Mouse (Mus musculus) heart, embryonic 14.5 days (tissue): ENCODE data around the gene Nelfb. TPM values are rescaled to one million over a fixed set of nuclear protein-coding genes. Genes with fewer than 3 reads are reported as not detected.

Source experiments
- ATAC-seq: fragments of 200-750 bp; cut with Nextera tagmentation; 2 replicates; pipeline ENCODE4 v1.8.0; 2017; ENCODE audit warnings: low read depth, moderate TSS enrichment; ENCODE audit not compliant: insufficient number of reproducible peaks, insufficient read depth, low FRiP score
- H3K27ac ChIP-seq, 2 experiments: fragments of 200-500 bp in 1 of 2; fragments of 300-500 bp in 1 of 2; sonication (generic) in 1 of 2; replicated peaks in 1 of 2; 2 replicates each; pipeline ENCODE4 v1.5.1; 2012 to 2014; ENCODE audit warnings: low read depth in 2 of 2, low read length in 2 of 2, control low read depth in 1 of 2, mild to moderate bottlenecking in 1 of 2, mixed read lengths in 1 of 2; ENCODE audit not compliant: control insufficient read depth in 1 of 2, insufficient read depth in 1 of 2
- H3K27me3 ChIP-seq: fragments of 300-500 bp; sonication (generic); 2 replicates; pipeline ENCODE4 v1.6.1; 2014; ENCODE audit warnings: mild to moderate bottlenecking, low read length, control low read depth; ENCODE audit not compliant: control insufficient read depth, insufficient read depth
- H3K36me3 ChIP-seq: fragments of 300-500 bp; sonication (generic); 2 replicates; pipeline ENCODE4 v1.6.1; 2014; ENCODE audit warnings: mild to moderate bottlenecking, control low read depth, low read length, mixed read lengths; ENCODE audit not compliant: control insufficient read depth, insufficient read depth
- H3K4me1 ChIP-seq, 2 experiments: fragments of 200-500 bp in 1 of 2; fragments of 300-500 bp in 1 of 2; sonication (generic) in 1 of 2; 2 replicates each; pipeline ENCODE4 v1.6.1; 2012 to 2014; ENCODE audit warnings: low read length in 2 of 2, control low read depth in 1 of 2, mixed read lengths in 1 of 2; ENCODE audit not compliant: control insufficient read depth in 2 of 2, insufficient read depth in 2 of 2
- H3K4me2 ChIP-seq: fragments of 300-500 bp; sonication (generic); 2 replicates; pipeline ENCODE4 v1.6.1; 2014; ENCODE audit warnings: mild to moderate bottlenecking, low read length
- H3K4me3 ChIP-seq, 2 experiments: fragments of 200-500 bp in 1 of 2; fragments of 300-500 bp in 1 of 2; sonication (generic) in 1 of 2; 2 replicates each; pipeline ENCODE4 v1.5.1; 2012 to 2014; ENCODE audit warnings: low read length in 2 of 2, mild to moderate bottlenecking in 2 of 2, control low read depth in 1 of 2, low read depth in 1 of 2, moderate library complexity in 1 of 2; ENCODE audit not compliant: control insufficient read depth in 1 of 2, insufficient read depth in 1 of 2
- H3K9ac ChIP-seq: fragments of 300-500 bp; sonication (generic); 2 replicates; pipeline ENCODE4 v1.6.1; 2014; ENCODE audit warnings: mild to moderate bottlenecking, low read length
- H3K9me3 ChIP-seq: fragments of 300-500 bp; sonication (generic); 2 replicates; pipeline ENCODE4 v1.6.1; 2016; ENCODE audit warnings: low read length, control low read depth; ENCODE audit not compliant: control insufficient read depth
- WGBS: fragments of 180-500 bp; shearing (Covaris S2); extraction: QIAGEN DNeasy Blood & Tissue Kit; methylation state at CpG from one replicate; pipeline ENCODE4 v1.1.7; 2014; 5-methylcytosine and 5-hydroxymethylcytosine counted together
- polyA plus RNA-seq: library from polyadenylated mRNA; unstranded; fragments of >200 nt; fragmentation: Nextera tagmentation; extraction: Ambion mirVana; gene quantifications from 2 replicates; pipeline ENCODE4 v1.2.1, GENCODE M21; 2014

Nelfb gene
- polyA plus RNA-seq, 1 experiment from 2014 or later = 65.9 TPM

- peak overlapping the region; percentile 65 to 82; a peak in 3 of 4 replicates for H3K27ac ChIP-seq
- H3K9me3 ChIP-seq = no peaks in the 10 kb centered on the region
- peak overlapping the region; percentile 66 for H3K9ac ChIP-seq
- H3K4me1 ChIP-seq = peaks cover 9 to 26% of the 10 kb centered on the region in 2 experiments; a peak in 3 of 4 replicates
- H3K27me3 ChIP-seq = peaks cover 5% of the 10 kb centered on the region
- peaks cover 24% of the 10 kb centered on the region for H3K36me3 ChIP-seq
- peak overlapping the region; percentile 35 to 42 for H3K4me3 ChIP-seq
- ATAC-seq = no peak
- H3K4me2 ChIP-seq = peak overlapping the region; percentile 72
- WGBS = 18% methylated on average over 55 of the region's 55 CpGs
These were observed 15.8 kb downstream of the Nelfb start for GRCm38 (mm10) chr2:25195211-25196156.

DNA sequence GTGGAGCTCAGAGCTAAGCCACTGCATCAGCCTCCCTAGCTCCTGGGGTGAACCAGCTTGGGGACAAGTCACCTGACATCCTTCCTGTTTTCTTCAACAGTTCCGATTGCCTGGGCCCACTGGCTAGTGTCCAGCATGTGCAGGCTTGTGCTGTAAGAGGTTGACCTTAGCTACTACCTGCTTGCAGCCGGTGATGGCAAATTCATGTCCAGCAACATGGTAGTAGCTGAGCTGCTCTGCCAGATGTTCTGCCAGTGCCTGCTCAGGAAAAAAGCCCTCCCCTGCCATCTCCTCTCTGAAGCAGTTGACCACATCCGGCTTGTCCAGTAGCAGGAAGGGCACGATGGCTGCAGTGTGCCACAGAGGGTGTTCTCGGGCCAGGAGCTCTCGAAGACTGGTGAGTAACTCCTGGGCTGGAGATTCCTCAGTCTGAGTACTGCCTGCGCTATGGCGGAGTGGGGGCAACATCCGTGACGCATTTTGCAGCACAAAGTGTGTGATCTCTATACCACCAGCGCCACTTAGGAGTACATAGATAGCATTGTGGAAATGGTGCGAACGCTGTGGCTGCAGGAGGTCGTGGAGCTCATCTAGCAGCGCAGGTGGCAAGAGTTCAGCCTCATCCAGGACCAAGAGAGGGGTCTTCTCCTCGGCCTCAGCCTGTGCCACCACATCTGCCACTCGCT lies 16.7 kb downstream of the Nelfb start:
- Histone ChIP-seq H3K9me3 (no peaks in the 10 kb centered on the region), H3K9ac (no peak overlapping the region), H3K27me3 (peaks cover 5% of the 10 kb centered on the region), H3K4me1 (peaks cover 9 to 26% of the 10 kb centered on the region in 2 experiments; a peak in 3 of 4 replicates), H3K27ac (no peak overlapping the region), H3K4me3 (0 out of 4 replicates have a peak overlapping the region, but pooled peaks of 1 of the 2 experiments have one; percentile 42), H3K36me3 (peaks cover 15% of the 10 kb centered on the region), H3K4me2 (peak overlapping the region; percentile 72)
- WGBS = 74% methylated on average over 17 of the region's 17 CpGs
- ATAC-seq = no peak

DNA sequence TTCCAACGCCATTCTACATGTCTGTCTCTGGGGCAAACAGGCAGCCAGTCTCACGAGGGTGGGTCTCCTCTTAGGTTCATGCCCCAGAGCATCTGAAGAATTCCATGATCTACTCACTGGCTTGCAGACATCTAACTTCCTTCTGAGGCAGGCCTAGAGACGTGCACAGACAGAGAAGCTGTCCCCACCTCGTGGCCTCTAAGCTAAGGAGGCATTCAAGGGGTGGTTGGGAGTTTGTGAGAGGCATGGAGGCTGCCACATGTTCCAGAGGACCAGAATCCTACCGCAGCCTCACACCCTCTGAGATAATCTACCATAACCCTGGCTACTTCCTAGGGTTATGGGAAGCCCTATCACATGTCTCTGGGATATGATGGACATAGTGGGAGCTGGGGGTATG lies 17.3 kb downstream of the Nelfb start:
- Histone ChIP-seq H3K4me1 (peaks cover 9 to 26% of the 10 kb centered on the region in 2 experiments; a peak in 3 of 4 replicates), H3K9me3 (no peaks in the 10 kb centered on the region), H3K27me3 (peaks cover 5% of the 10 kb centered on the region), H3K27ac (peak overlapping the region in 1 of 2 experiments; percentile 59; a peak in 2 of 4 replicates), H3K4me2 (peak overlapping the region; percentile 72; the same call in 1 of the 2 replicates), H3K9ac (peak overlapping the region; percentile 30; the same call in 1 of the 2 replicates), H3K4me3 (no peak overlapping the region), H3K36me3 (peaks cover 9% of the 10 kb centered on the region)
- no peak for ATAC-seq
- WGBS = 64% methylated on average over 5 of the region's 5 CpGs

- H3K27me3 ChIP-seq = peaks cover 5% of the 10 kb centered on the region
- WGBS = 2% methylated on average over 6 of the region's 6 CpGs
- H3K9ac ChIP-seq = peak overlapping the region; percentile 30; the same call in 1 of the 2 replicates
- peak overlapping the region in 1 of 2 experiments; percentile 59; a peak in 2 of 4 replicates for H3K27ac ChIP-seq
- H3K9me3 ChIP-seq = no peaks in the 10 kb centered on the region
- H3K4me2 ChIP-seq = peak overlapping the region; percentile 72
- peaks cover 4% of the 10 kb centered on the region; the same call in 1 of the 2 replicates for H3K36me3 ChIP-seq
- peak; percentile 54 for ATAC-seq
- no peak overlapping the region for H3K4me3 ChIP-seq
- H3K4me1 ChIP-seq = peaks cover 9 to 24% of the 10 kb centered on the region in 2 experiments; a peak in 3 of 4 replicates
These were observed 17.9 kb downstream of the Nelfb start for GRCm38 (mm10) chr2:25193330-25193770.

DNA sequence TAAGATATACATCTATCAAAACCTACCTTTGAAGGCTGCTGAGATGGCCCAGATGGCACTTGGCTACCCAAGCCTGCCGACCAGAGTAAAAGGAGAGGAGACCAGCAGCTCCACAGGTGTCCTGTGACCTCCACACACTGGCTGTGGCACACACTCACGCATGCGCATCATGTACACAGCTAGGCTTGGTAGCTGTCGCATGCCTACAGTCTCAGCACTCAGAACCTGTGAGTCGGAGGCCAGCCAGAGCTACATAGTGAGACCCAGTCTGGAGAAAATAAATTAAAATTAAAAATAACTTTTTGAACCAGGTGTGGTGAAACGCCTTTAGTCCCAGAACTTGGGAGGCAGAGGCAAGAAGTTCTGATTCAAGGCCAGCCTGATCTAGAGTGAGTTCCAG lies 23.4 kb downstream of the Nelfb start:
- H3K4me2 ChIP-seq = no peak overlapping the region
- no peak overlapping the region for H3K4me3 ChIP-seq
- no peak for ATAC-seq
- H3K9ac ChIP-seq = no peak overlapping the region
- WGBS = 79% methylated on average over 6 of the region's 6 CpGs
- H3K4me1 ChIP-seq = peaks cover 2 to 4% of the 10 kb centered on the region in 2 experiments; a peak in 2 of 4 replicates
- H3K27ac ChIP-seq = no peak overlapping the region
- H3K9me3 ChIP-seq = no peaks in the 10 kb centered on the region
- H3K27me3 ChIP-seq = peaks cover 26% of the 10 kb centered on the region
- H3K36me3 ChIP-seq = no peaks in the 10 kb centered on the region; the same call in 1 of the 2 replicates

- no peak overlapping the region for H3K9ac ChIP-seq
- peak overlapping the region; percentile 97 for H3K4me2 ChIP-seq
- no peaks in the 10 kb centered on the region; the same call in 1 of the 2 replicates for H3K36me3 ChIP-seq
- peaks cover 2 to 9% of the 10 kb centered on the region in 2 experiments; a peak in 2 of 4 replicates for H3K4me1 ChIP-seq
- no peak overlapping the region for H3K27ac ChIP-seq
- H3K9me3 ChIP-seq = no peaks in the 10 kb centered on the region
- WGBS = 35% methylated on average over 5 of the region's 5 CpGs
- peaks cover 26% of the 10 kb centered on the region for H3K27me3 ChIP-seq
- ATAC-seq = no peak
- H3K4me3 ChIP-seq = peak overlapping the region in 1 of 2 experiments; percentile 51; a peak in 1 of 4 replicates
These were observed 24.7 kb downstream of the Nelfb start for GRCm38 (mm10) chr2:25186575-25186930.
